Mouse (Mus musculus): ENCODE data around the gene Map3k4.
A peak's percentile ranks its signal among the peaks of the same experiment; 100 is the strongest.
"Not testable (repeated sequence)": the region's sequence is repeated elsewhere in the genome, so short reads cannot be mapped to it uniquely, and the experiment has no call there.

The Map3k4 gene

DNA sequence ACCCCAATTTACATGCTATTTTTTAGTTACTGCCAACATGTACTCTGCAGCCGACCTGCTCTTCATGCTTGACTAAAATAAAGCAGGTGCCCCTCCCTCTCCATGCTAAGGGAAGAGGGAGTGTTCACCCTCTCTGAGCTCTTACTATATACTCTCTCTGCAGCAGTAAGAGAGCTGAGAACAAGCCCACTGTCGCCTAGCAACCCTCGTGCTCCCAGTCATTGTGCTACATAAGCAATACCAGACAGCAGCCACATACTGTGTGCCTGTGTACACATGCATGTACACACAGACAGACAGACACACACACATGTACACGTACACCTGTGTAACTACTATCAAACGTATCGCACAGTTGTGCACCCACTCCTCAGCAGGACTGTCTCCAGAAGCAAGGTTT lies 88.4 kb downstream of the Map3k4 start:
- Histone ChIP-seq H3K36me3 (ENCODE audit: control insufficient read depth, insufficient read depth, low read length, poor library complexity, severe bottlenecking) (peaks cover 4% of the 10 kb centered on the region), H3K27me3 (ENCODE audit: control insufficient read depth, insufficient read depth, low read length, poor library complexity, severe bottlenecking) (no peaks in the 10 kb centered on the region)
- no peak for DNase-seq (ENCODE audit: low read depth, low spot score)

- H3K36me3 ChIP-seq (ENCODE audit: control insufficient read depth, insufficient read depth, low read length, poor library complexity, severe bottlenecking): peaks cover 4% of the 10 kb centered on the region
Measured at GRCm38 (mm10) chr17:12229756-12230155, 88.8 kb downstream of the Map3k4 start.

GRCm38 (mm10) chr17:12228471-12228870 lies 90.1 kb downstream of the Map3k4 start:
- Histone ChIP-seq H3K36me3 (ENCODE audit: control insufficient read depth, insufficient read depth, low read length, poor library complexity, severe bottlenecking) (peaks cover 4% of the 10 kb centered on the region), H3K27me3 (ENCODE audit: control insufficient read depth, insufficient read depth, low read length, poor library complexity, severe bottlenecking) (no peaks in the 10 kb centered on the region)
- no peak for DNase-seq (ENCODE audit: low read depth, low spot score)

More at GRCm38 (mm10) chr17:12229756-12230155, 88.8 kb downstream of the Map3k4 start:
- H3K27me3 ChIP-seq (ENCODE audit: control insufficient read depth, insufficient read depth, low read length, poor library complexity, severe bottlenecking): no peaks in the 10 kb centered on the region
- no peak for DNase-seq (ENCODE audit: low read depth, low spot score)

- DNase-seq (ENCODE audit: low read depth, low spot score): no peak
- peaks cover 3% of the 10 kb centered on the region for H3K36me3 ChIP-seq (ENCODE audit: control insufficient read depth, insufficient read depth, low read length, poor library complexity, severe bottlenecking)
- no peaks in the 10 kb centered on the region for H3K27me3 ChIP-seq (ENCODE audit: control insufficient read depth, insufficient read depth, low read length, poor library complexity, severe bottlenecking)
Measured at GRCm38 (mm10) chr17:12228001-12228400, 90.6 kb downstream of the Map3k4 start.

DNA sequence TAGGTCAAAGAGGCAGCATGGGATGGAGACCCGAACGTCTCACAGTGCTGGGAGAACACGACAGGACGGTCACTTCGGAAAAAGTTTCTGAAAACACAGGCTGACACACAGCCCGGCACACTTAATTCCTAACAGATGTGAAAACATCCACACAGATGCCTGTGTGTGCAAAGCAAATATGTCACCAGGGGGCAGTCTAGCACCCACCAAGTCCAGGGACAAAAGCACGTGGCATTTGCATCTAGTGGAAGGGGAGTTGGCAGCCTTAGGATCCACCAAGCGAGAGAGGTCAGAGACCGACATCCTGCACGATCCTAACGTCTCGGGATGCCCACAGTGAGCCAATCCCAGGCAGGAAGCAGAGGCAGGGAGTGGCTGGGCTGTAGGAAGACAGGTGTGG lies 92.0 kb downstream of the Map3k4 start:
- DNase-seq (ENCODE audit: low read depth, low spot score): peak; percentile 29
- Histone ChIP-seq H3K27me3 (ENCODE audit: control insufficient read depth, insufficient read depth, low read length, poor library complexity, severe bottlenecking) (no peaks in the 10 kb centered on the region), H3K36me3 (ENCODE audit: control insufficient read depth, insufficient read depth, low read length, poor library complexity, severe bottlenecking) (no peaks in the 10 kb centered on the region; the same call in none of the 2 replicates)

DNA sequence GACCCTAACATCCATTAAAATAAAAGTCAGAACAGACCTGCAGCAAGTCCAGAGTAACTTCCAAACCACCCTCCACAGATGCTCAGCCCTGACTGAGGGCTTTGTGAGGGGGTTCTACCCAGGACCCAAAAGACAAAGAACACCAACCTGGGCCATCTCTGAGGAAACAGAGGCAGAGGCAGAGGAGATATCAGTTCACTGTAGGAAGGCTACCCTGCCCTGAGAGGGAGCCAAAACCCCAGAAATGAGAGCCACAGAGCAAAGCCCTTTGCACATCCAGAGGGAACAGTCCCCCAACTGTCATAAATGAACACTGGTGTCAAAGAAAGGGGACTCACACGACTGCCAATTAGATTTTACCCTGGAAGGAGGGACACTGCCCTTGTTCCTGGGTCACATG lies 93.4 kb downstream of the Map3k4 start:
- Histone ChIP-seq H3K27me3 (ENCODE audit: control insufficient read depth, insufficient read depth, low read length, poor library complexity, severe bottlenecking) (no peaks in the 10 kb centered on the region), H3K36me3 (ENCODE audit: control insufficient read depth, insufficient read depth, low read length, poor library complexity, severe bottlenecking) (no peaks in the 10 kb centered on the region)
- DNase-seq (ENCODE audit: low read depth, low spot score): no peak

DNA sequence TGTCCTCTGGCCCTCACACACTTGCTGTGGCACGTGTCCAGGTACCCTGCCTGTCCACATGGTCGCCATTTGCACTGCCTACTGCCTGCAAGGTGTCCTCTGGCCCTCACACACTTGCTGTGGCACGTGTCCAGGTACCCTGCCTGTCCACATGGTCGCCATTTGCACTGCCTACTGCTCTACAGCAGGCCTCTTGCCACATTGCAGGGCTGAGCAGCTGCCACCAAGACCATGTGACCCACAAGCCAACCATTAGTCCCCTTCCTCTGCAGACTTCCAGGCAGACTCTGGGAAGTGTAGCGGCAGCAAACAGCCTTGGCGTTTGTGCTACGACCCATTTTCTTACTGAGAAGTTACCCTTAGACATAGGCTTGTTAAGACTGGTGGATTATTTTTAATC lies 94.0 kb downstream of the Map3k4 start:
- H3K36me3 ChIP-seq (ENCODE audit: control insufficient read depth, insufficient read depth, low read length, poor library complexity, severe bottlenecking); H3K27me3 ChIP-seq (ENCODE audit: control insufficient read depth, insufficient read depth, low read length, poor library complexity, severe bottlenecking); DNase-seq (ENCODE audit: low read depth, low spot score): not testable (repeated sequence)

DNA sequence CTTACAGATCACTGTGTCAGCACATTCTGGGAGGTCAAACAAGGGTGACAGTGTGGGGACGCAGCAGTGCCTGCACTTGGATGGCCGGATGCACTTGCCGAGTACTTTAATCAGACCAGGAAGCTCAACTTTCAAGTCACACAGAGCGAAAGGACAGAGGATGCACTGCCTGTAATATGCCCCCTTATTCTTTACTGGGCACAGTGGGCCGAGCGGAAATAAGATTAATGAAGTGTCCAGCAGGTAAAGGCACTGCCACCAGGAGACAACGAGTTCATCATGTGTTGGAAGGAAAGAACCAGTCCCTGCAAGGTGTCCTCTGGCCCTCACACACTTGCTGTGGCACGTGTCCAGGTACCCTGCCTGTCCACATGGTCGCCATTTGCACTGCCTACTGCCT lies 94.5 kb downstream of the Map3k4 start:
- DNase-seq (ENCODE audit: low read depth, low spot score): no peak

DNA sequence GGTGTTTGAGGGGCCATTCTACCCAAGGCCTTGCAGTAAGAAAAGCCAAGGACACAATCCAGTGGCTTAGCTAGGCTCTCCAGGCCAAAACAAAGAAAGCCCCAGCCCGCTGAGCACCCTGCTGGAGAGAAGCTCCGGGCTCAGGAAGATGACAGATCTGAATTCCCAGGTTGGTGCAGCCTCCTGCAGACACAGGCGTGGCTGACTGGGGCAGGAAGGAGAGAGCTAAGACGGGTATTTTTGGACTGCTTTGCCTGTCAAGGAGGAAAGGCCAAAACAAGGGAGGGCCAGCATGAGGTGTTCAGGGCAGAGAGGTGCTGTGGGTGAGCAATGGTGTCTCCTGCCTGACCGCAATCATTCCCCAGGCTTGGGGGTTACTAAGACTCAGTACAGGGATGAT lies 94.9 kb downstream of the Map3k4 start:
- H3K36me3 ChIP-seq (ENCODE audit: control insufficient read depth, insufficient read depth, low read length, poor library complexity, severe bottlenecking): no peaks in the 10 kb centered on the region; the same call in 1 of the 2 replicates
- H3K27me3 ChIP-seq (ENCODE audit: control insufficient read depth, insufficient read depth, low read length, poor library complexity, severe bottlenecking): no peaks in the 10 kb centered on the region
- no peak for DNase-seq (ENCODE audit: low read depth, low spot score)

More for the DNA sequence above, 94.5 kb downstream of the Map3k4 start:
- Histone ChIP-seq H3K36me3 (ENCODE audit: control insufficient read depth, insufficient read depth, low read length, poor library complexity, severe bottlenecking) (no peaks in the 10 kb centered on the region; the same call in 1 of the 2 replicates), H3K27me3 (ENCODE audit: control insufficient read depth, insufficient read depth, low read length, poor library complexity, severe bottlenecking) (no peaks in the 10 kb centered on the region)

- no peaks in the 10 kb centered on the region for H3K27me3 ChIP-seq (ENCODE audit: control insufficient read depth, insufficient read depth, low read length, poor library complexity, severe bottlenecking)
- H3K36me3 ChIP-seq (ENCODE audit: control insufficient read depth, insufficient read depth, low read length, poor library complexity, severe bottlenecking): no peaks in the 10 kb centered on the region; the same call in 1 of the 2 replicates
- DNase-seq (ENCODE audit: low read depth, low spot score): no peak
Measured at GRCm38 (mm10) chr17:12221926-12222325, 96.7 kb downstream of the Map3k4 start.

GRCm38 (mm10) chr17:12216224-12216623 lies 102.4 kb downstream of the Map3k4 start:
- no peak for DNase-seq (ENCODE audit: low read depth, low spot score)
- Histone ChIP-seq H3K36me3 (ENCODE audit: control insufficient read depth, insufficient read depth, low read length, poor library complexity, severe bottlenecking) (no peaks in the 10 kb centered on the region; the same call in 1 of the 2 replicates), H3K27me3 (ENCODE audit: control insufficient read depth, insufficient read depth, low read length, poor library complexity, severe bottlenecking) (no peaks in the 10 kb centered on the region)

- H3K27me3 ChIP-seq (ENCODE audit: control insufficient read depth, insufficient read depth, low read length, poor library complexity, severe bottlenecking): no peaks in the 10 kb centered on the region
- no peaks in the 10 kb centered on the region for H3K36me3 ChIP-seq (ENCODE audit: control insufficient read depth, insufficient read depth, low read length, poor library complexity, severe bottlenecking)
- DNase-seq (ENCODE audit: low read depth, low spot score): no peak
Measured at GRCm38 (mm10) chr17:12213430-12213829, 105.2 kb downstream of the Map3k4 start.

- H3K36me3 ChIP-seq (ENCODE audit: control insufficient read depth, insufficient read depth, low read length, poor library complexity, severe bottlenecking): no peaks in the 10 kb centered on the region
- DNase-seq (ENCODE audit: low read depth, low spot score): no peak
- no peaks in the 10 kb centered on the region for H3K27me3 ChIP-seq (ENCODE audit: control insufficient read depth, insufficient read depth, low read length, poor library complexity, severe bottlenecking)
Measured at GRCm38 (mm10) chr17:12212341-12212740, 106.3 kb downstream of the Map3k4 start.

DNA sequence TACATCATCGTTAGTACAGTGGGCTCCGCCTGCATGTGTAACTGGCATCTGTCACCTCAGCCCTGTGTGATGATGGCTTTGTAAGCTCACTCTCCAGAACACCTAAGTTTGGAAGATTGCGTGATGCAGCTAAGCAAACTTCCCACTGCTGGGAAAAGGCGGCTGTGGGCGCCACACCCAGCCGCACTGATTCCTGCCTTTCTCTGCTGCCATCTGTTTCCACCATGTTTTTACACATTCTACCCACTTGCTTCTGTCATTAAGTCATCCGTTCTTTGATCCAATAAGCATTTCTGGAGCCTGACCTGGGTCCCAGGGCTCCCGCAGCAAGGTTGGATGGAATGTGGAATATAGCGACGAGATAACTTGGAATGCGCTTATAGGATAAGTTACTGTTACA lies 106.7 kb downstream of the Map3k4 start:
- no peaks in the 10 kb centered on the region for H3K36me3 ChIP-seq (ENCODE audit: control insufficient read depth, insufficient read depth, low read length, poor library complexity, severe bottlenecking)
- H3K27me3 ChIP-seq (ENCODE audit: control insufficient read depth, insufficient read depth, low read length, poor library complexity, severe bottlenecking): no peaks in the 10 kb centered on the region
- no peak for DNase-seq (ENCODE audit: low read depth, low spot score)

DNA sequence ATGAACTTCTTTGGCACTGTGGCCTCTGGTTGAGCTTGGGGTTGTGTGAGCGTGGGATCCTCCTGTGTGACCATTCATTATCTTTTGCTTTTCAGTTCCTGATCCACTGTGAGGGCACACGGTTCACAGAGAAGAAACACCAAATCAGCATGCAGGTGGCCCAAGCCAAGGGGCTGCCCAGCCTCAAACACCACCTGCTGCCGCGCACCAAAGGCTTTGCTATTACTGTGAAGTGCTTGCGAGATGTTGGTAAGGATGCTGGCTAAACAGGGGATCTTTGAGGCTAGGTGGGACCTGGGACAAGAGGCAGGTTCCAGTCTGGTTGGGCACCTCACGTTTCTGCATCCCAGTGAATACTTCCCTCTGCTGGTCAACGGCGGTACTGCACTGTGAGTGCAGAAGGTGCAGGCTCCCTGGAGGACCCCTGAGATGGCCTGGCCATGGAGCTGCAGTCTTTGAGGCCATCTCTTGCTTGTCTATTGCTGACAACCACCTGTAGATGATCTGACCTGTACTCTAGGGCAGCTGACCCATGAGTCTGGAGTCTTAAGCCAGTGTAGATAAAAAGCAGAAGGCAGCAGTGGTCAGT lies 108.0 kb downstream of the Map3k4 start:
- DNase-seq (ENCODE audit: low read depth, low spot score): peak; percentile 89
- Histone ChIP-seq H3K36me3 (ENCODE audit: control insufficient read depth, insufficient read depth, low read length, poor library complexity, severe bottlenecking) (no peaks in the 10 kb centered on the region), H3K27me3 (ENCODE audit: control insufficient read depth, insufficient read depth, low read length, poor library complexity, severe bottlenecking) (no peaks in the 10 kb centered on the region)

DNA sequence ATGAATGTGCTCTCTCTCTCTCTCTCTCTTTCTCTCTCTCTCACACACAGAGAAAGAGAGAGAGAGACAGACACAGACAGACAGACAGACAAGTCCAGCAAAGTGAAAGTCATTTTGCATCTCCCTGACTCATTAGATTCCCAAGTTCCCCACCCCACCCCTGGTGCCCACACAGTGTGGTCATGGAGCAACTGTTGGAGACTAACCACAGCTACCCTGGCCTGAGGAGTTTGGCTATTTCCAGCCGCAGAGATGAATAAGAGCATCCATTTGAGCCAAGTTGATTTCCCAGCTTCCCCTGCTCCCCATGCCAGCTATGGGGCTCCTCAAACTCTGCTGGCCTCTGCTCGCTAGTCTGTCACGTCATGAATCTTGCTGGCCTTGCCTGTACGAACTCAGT lies 109.1 kb downstream of the Map3k4 start:
- no peak for DNase-seq (ENCODE audit: low read depth, low spot score)
- Histone ChIP-seq H3K36me3 (ENCODE audit: control insufficient read depth, insufficient read depth, low read length, poor library complexity, severe bottlenecking) (no peaks in the 10 kb centered on the region), H3K27me3 (ENCODE audit: control insufficient read depth, insufficient read depth, low read length, poor library complexity, severe bottlenecking) (no peaks in the 10 kb centered on the region)
